Mouse (Mus musculus): ENCODE data around the gene Cdh10.
A peak's percentile ranks its signal among the peaks of the same experiment; 100 is the strongest.

Gene Cdh10

DNA sequence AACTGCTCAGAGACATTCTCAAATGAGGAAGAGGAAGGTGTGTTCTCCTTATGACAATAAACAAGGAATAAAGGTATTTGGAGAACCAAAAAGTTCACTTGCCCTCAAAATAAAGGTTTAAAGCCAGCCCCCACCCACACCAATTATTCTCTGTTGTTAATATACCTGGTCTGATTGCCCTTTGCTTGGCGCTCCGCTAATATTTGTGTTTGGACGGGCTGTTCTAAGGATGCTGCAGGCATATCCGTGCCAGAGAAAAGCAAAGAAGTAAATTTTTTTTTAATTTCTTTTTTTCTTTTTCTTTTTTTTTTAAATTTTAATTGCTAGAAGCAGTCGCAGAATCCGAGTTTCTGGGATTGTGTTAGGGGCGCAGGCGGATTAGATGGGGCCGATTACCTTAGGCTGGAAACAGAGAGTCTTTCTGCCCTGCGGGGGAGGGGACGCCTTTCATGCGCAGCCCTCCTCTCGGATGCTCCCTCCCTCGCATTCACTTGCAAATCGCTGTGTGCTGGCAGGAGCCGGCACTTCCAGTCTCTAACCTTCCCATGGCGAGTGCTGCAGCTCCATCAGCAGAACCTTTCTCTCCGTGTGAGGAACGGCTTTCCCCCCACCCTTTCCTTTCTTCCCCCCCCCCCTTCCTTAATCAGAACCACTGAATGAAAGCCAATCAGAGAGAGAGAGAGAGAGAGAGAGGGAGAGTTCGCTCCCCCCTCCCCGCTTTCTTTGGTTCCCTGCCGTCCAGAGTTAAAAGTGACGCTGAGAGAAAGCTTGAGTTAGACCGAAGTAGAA lies at the start of gene Cdh10:
Gene Cdh10, plus strand, starts transcription at position 763 of the 789 bp plus-strand sequence.
- peak; percentile 3 for DNase-seq (ENCODE audit: low read depth, low spot score)

DNA sequence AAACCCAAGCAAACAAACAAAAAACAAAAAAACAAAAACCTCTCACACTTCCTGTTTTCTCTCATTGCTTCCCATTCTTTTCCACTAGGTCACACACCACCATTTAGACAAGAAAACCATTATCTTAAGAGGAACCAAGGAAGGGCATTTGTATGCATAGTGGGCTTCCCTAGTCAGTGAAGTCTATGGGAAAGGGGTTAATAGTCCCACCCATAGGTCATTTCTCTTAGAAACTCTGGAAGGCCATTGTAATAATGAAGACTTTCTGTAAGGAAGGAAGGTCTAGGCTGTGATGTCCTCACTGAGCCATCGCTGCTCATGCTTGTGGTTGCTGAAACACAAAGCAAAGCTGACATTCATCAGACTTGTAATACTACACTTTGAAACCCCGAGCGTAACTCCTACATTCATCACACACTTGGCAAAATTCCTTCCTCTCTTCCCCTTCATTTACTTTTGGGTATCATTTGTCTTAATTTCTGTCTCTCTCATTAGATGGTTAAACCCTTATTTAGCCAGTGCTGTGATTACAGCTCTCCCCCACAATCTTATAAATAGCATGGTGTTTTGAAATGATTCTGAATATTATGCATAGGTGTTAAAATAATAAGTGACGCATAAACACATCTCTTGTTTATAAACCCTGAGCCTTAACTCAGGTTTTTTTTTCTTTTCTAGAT lies 9.5 kb upstream of the Cdh10 start:
- DNase-seq (ENCODE audit: low read depth, low spot score) = no peak

GRCm38 (mm10) chr15:18817707-18818106 lies 1.0 kb upstream of the Cdh10 start:
- no peak for DNase-seq (ENCODE audit: low read depth, low spot score)

DNA sequence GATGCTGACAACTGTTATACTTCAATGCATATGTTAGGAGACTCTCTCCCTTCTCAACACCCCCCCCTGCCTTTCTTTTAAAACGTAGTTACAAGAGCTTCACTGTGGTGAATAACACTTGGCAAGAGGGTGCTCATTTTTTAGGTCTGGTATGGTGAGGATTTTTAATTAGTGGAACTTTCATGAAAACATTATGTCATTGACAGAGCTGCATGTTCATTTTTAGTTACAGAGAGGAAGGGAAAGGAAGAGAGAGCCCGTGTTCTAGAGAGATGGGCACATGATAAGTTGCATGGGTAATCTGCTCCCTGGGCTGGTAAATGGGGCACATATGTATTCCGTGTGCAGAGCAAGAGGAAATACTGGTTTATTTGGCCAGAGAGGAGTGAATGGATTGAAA lies 1.5 kb downstream of the Cdh10 start:
- DNase-seq (ENCODE audit: low read depth, low spot score) = no peak

DNA sequence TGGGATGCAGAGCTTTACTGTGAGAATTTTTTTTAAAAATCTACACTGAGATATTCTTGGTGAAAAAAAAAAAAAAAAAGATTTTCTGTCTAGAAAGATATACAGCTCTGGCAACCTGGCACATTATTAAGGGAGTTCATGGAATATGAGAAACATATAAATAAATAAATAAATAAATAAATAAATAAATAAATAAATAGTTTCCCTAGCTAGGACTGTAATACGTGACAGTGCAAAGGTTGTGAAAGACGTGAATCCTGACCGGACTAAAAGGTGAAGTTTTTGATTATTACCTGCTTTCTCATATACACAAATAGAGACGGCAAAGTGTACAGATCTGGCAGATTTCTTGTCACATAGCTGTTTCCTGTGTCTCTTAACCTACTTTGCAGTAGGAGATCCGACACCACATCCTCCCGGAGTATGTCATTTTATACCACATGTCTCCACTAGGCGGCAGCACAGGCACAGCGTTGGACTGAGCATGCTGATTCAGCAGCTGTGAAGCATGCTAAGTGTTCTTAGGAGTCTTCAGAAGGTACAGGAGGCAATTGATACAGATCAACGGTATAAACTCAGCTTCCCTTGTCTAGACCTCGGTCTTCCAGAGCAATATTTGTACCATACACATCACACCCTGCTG lies 2.5 kb downstream of the Cdh10 start:
- DNase-seq (ENCODE audit: low read depth, low spot score) = peak; percentile 78

GRCm38 (mm10) chr15:18823420-18823819 lies 4.7 kb downstream of the Cdh10 start:
- DNase-seq (ENCODE audit: low read depth, low spot score) = peak; percentile 7

- DNase-seq (ENCODE audit: low read depth, low spot score) = peak; percentile 51
These were observed 13.5 kb downstream of the Cdh10 start for GRCm38 (mm10) chr15:18832263-18832662.

DNA sequence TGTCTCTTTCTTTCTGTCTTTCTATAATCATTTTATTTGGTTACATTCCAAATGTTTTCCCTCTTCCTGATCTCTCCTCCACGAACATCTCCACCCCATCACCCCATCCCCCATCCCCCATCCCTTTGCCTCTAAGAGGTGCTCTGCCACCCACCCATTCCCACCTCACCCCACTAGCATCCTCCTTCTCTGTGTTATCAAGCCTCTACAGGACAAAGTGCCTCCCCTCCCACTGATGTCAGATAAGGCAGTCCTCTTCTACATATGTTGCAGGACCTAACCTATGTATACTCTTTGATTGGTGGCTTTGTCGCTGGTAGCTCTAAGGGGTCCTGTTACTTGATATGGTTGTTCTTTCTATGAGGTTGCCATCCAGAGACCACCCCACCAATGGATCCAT lies 23.0 kb downstream of the Cdh10 start:
- DNase-seq (ENCODE audit: low read depth, low spot score) = no peak

- DNase-seq (ENCODE audit: low read depth, low spot score) = no peak
These were observed 26.1 kb downstream of the Cdh10 start for GRCm38 (mm10) chr15:18844807-18845206.

DNA sequence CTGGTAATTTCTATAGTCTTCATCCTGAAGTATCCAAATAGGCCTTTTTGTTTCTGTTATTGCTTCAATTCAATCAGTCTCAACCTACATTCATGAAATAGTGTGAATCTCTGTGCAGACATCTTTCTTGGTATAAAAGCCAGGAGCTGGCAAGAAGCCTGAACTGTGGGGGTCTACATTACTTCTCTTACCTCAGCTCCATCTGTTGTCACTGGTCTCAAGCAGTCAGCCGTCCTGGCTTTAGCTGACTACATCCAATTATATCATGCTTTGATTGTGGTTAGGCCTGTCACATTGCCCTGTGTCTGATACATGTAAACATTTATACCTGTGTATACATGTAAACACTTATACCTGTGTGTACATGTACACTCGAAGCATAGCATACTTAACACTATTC lies 31.8 kb downstream of the Cdh10 start:
- DNase-seq (ENCODE audit: low read depth, low spot score) = no peak

GRCm38 (mm10) chr15:18858135-18858534 lies 39.4 kb downstream of the Cdh10 start:
- no peak for DNase-seq (ENCODE audit: low read depth, low spot score)

GRCm38 (mm10) chr15:18869871-18870270 lies 51.1 kb downstream of the Cdh10 start:
- no peak for DNase-seq (ENCODE audit: low read depth, low spot score)

DNA sequence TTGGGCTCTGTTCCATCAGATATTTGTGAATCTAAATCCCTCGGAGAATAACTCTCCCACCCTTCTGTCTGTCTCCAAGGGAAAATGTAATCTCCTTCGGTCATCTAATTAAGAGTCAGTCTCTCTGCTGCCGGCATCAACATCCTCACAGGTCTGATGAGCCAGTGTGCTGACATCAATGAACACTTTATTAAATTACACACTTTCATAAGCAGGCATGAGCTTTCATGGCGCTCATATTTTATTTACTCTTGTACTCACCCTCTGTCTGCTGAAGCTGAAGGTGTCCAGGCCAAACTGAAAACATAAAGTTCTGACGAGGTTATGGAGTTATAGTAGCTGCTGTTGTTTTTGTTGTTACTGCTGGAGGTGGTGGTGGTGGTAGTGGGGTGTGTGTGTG lies 62.7 kb downstream of the Cdh10 start:
- DNase-seq (ENCODE audit: low read depth, low spot score) = no peak

- DNase-seq (ENCODE audit: low read depth, low spot score) = no peak
These were observed 67.9 kb downstream of the Cdh10 start for GRCm38 (mm10) chr15:18886673-18887072.

- DNase-seq (ENCODE audit: low read depth, low spot score) = no peak
These were observed 70.2 kb downstream of the Cdh10 start for GRCm38 (mm10) chr15:18888912-18889311.

GRCm38 (mm10) chr15:18890358-18890757 lies 71.6 kb downstream of the Cdh10 start:
- no peak for DNase-seq (ENCODE audit: low read depth, low spot score)

DNA sequence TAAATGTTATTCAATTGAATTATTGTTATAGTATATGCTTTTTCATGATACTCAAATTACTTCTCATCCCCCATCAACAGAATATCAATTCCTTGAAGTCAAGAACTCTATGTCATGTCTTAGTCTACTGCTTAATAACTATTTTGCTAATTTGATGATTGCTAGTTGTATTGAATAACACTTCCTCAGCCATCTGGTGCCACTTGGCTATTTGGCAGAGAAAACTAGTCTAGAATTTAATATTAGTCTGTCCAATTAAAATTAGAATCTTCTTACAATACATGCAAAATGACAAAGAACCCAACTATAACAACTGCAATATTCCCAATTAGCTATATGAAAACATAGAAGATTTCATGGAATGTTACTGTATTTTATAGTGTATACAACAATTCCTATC lies 82.0 kb downstream of the Cdh10 start:
- no peak for DNase-seq (ENCODE audit: low read depth, low spot score)

DNA sequence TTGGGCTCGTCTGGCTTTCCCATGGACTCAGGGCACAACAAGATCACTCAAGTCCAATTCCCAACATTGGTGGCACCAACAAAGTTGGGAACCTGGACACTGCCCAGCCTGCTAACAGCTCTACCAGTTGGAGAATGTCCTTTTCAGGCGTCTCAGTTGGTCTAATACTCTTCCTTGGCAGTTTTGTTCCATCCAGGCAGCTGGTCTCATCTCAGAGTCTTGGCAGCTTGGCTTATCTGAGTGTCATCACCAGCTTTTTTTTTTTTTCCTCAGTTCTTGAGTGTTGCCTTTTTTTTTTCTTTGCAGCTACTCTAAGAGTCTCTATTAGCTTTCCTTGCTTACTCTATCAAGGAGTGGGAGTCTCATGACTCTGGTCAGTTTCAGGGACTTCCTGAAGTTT lies 85.4 kb downstream of the Cdh10 start:
- no peak for DNase-seq (ENCODE audit: low read depth, low spot score)

DNA sequence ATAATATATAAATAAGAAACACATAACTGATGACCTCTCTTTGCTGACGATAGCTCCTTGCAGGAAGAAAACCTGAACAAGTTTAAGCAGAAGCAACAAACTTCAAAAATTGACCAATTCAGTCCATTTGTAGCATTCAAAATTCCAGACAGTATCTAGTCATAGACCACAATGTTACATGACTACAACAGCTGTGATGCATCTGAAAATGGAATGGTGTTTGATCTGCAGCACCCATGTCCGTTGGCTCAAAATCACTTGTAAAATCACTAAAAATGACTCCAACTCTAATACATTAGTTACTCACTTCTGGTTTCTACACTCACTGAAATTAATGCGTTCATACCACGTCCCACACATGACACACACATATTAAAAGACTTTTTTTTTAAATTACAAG lies 91.9 kb downstream of the Cdh10 start:
- no peak for DNase-seq (ENCODE audit: low read depth, low spot score)

DNA sequence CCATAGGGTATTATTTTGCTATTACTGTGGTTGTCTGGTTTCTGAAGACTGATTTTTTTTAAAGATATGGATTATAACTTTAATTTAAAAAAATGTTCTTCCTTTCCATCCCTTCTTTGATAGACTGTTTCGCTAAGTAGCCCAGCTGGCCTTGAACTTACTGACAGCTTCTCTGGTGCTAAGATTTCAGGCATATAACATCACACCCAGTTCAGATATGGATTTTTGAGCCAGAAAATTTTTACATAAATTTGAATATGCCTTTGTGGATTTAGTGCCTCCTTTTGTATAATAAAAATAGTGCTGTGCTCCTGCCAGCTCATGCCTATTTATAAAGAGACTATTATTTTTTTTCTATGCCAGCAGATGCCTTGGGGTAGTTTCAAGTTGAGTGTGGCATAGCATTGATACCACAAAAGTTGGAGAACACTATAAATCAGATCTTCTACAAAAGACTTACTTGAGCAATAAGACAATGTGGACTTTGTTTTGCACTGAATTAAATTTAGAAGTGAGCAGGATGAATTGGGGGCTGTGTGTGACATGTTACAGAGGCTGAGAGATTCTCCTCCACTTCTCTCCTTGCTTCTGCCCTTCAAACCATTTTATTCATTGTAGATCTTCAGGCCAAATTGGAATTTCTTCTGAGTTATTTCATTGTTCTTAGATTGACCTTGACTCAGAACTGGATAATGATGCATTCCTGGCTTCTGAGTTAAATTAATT lies 106.8 kb downstream of the Cdh10 start:
- no peak for DNase-seq (ENCODE audit: low read depth, low spot score)

GRCm38 (mm10) chr15:18926964-18927363 lies 108.2 kb downstream of the Cdh10 start:
- DNase-seq (ENCODE audit: low read depth, low spot score) = no peak

DNA sequence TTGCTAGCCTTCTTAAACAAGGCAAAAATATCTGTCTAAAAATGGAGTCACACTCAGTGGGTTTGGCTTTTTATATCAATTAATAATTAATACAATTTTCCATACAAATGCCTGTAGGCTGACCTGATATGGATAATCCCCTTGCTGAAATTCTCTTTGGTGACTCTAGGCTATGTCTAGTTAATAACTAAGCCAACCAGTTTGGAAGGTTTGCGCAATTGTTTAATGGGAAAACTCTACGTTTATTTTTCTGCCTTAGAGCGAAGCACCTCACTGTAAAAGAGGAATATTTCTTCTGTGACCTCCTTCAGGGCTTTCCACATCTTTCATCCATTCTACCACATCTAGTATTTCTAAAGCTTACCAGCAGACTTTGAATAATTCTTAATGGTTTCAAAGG lies 133.5 kb downstream of the Cdh10 start:
- DNase-seq (ENCODE audit: low read depth, low spot score) = no peak

Measured in CD4-positive, CD25-positive, alpha-beta regulatory T cell, adult 2 months (primary cell).